Mouse (Mus musculus): Measurements from ENCODE around the gene Taf5l. TPM values are rescaled to one million over a fixed set of nuclear protein-coding genes. Genes with fewer than 3 reads are reported as not detected.

Taf5l gene
- polyA plus RNA-seq, 1 experiment from 2014 or later, result 18.6 TPM

- Histone ChIP-seq H3K36me3 (ENCODE audit: insufficient read depth, low read length) (peaks cover 11% of the 10 kb centered on the region; the same call in 1 of the 2 replicates), H3K4me2 (replicated peaks; ENCODE audit: low read depth, low read length) (peak overlapping the region; percentile 93), H3K4me3 (ENCODE audit: low read depth, low read length) (peak overlapping the region; percentile 90), H3K4me1 (ENCODE audit: insufficient read depth, low read depth, low read length) (peaks cover 8% of the 10 kb centered on the region; the same call in 1 of the 2 replicates), H3K9ac (replicated peaks; ENCODE audit: low read depth) (peak overlapping the region; percentile 60), H3K9me3 (ENCODE audit: low read length) (no peaks in the 10 kb centered on the region), H3K27ac (ENCODE audit: low read length) (peak overlapping the region; percentile 92), H3K27me3 (replicated peaks; ENCODE audit: insufficient read depth, low read length) (no peaks in the 10 kb centered on the region)
- DNase-seq (ENCODE audit: low spot score) (peak; percentile 85), ATAC-seq (peak; percentile 50)
- 28% methylated on average over 10 of the region's 10 CpGs for WGBS
- TF ChIP-seq EP300 (IDR thresholded peaks at IDR 0.05) (no peak), CTCF (IDR thresholded peaks at IDR 0.05) (peak; percentile 78)
These were observed 71.0 kb downstream of the Taf5l start for GRCm38 (mm10) chr8:123950077-123950802.

- WGBS, result 3% methylated on average over 10 of the region's 10 CpGs
- DNase-seq (ENCODE audit: low spot score) (no peak), ATAC-seq (peak; percentile 21)
- H3K27me3 ChIP-seq (replicated peaks; ENCODE audit: insufficient read depth, low read length), result no peaks in the 10 kb centered on the region
- H3K4me3 ChIP-seq (ENCODE audit: low read depth, low read length), result peak overlapping the region; percentile 90
- no peaks in the 10 kb centered on the region for H3K9me3 ChIP-seq (ENCODE audit: low read length)
- peaks cover 8% of the 10 kb centered on the region; the same call in 1 of the 2 replicates for H3K4me1 ChIP-seq (ENCODE audit: insufficient read depth, low read depth, low read length)
- H3K9ac ChIP-seq (replicated peaks; ENCODE audit: low read depth), result peak overlapping the region; percentile 60
- no peak for TF ChIP-seq CTCF (IDR thresholded peaks at IDR 0.05)
- no peak for TF ChIP-seq EP300 (IDR thresholded peaks at IDR 0.05)
- peaks cover 10% of the 10 kb centered on the region; the same call in 1 of the 2 replicates for H3K36me3 ChIP-seq (ENCODE audit: insufficient read depth, low read length)
- H3K27ac ChIP-seq (ENCODE audit: low read length), result peak overlapping the region; percentile 92
- H3K4me2 ChIP-seq (replicated peaks; ENCODE audit: low read depth, low read length), result peak overlapping the region; percentile 93
These were observed 71.6 kb downstream of the Taf5l start for GRCm38 (mm10) chr8:123949686-123949986.

GRCm38 (mm10) chr8:123948942-123949685, 72.1 kb downstream of the Taf5l start, which contains the start of gene Nup133:
TSS of gene Nup133 (minus strand) at chr8:123949265.
- TF ChIP-seq CTCF (IDR thresholded peaks at IDR 0.05), result no peak; the same call in 1 of the 2 replicates
- no peak for TF ChIP-seq EP300 (IDR thresholded peaks at IDR 0.05)
- DNase-seq (ENCODE audit: low spot score) (peak; percentile 99), ATAC-seq (peak; percentile 91)
- Histone ChIP-seq H3K9me3 (ENCODE audit: low read length) (no peaks in the 10 kb centered on the region), H3K36me3 (ENCODE audit: insufficient read depth, low read length) (peaks cover 6% of the 10 kb centered on the region; the same call in 1 of the 2 replicates), H3K27me3 (replicated peaks; ENCODE audit: insufficient read depth, low read length) (no peaks in the 10 kb centered on the region), H3K4me2 (replicated peaks; ENCODE audit: low read depth, low read length) (peak within 1 kb of the TSS; percentile 93), H3K4me1 (ENCODE audit: insufficient read depth, low read depth, low read length) (peaks cover 8% of the 10 kb centered on the region; the same call in 1 of the 2 replicates), H3K9ac (replicated peaks; ENCODE audit: low read depth) (peak within 1 kb of the TSS; percentile 60), H3K4me3 (ENCODE audit: low read depth, low read length) (peak within 1 kb of the TSS; percentile 90), H3K27ac (ENCODE audit: low read length) (peak within 1 kb of the TSS; percentile 92)
- 2% methylated on average over 58 of the region's 77 CpGs for WGBS

MicroRNAs encoded within 50 kb of the gene (microRNA counts, 519-probe panel; counts per million panel counts)
- not detected for microRNA mmu-miR-1967

Small RNA genes lying within 50 kb of the gene (microRNA-seq; reads per million reads assigned to microRNA genes)
- gene Mir1967, result not detected

Other genes with a start within 250 kb of the Taf5l start
- gene Rab4a, start 215.4 kb downstream of the Taf5l start, polyA plus RNA-seq (2015; fragmentation: Nextera tagmentation; extraction: Ambion mirVana), result 27.9 and 32.1 TPM in 2 replicates
- gene Ccsap, start 161.2 kb downstream of the Taf5l start, polyA plus RNA-seq (2015; fragmentation: Nextera tagmentation; extraction: Ambion mirVana), result 1.2 and 1.3 TPM in 2 replicates
- gene Acta1, start 126.6 kb downstream of the Taf5l start, polyA plus RNA-seq (2015; fragmentation: Nextera tagmentation; extraction: Ambion mirVana), result 12.6 and 18.0 TPM in 2 replicates
- 10.8 and 12.3 TPM in 2 replicates for gene Nup133, start 72.1 kb downstream of the Taf5l start, polyA plus RNA-seq (2015; fragmentation: Nextera tagmentation; extraction: Ambion mirVana)
- gene Abcb10, start 38.3 kb downstream of the Taf5l start, polyA plus RNA-seq (2015; fragmentation: Nextera tagmentation; extraction: Ambion mirVana), result 10.4 and 11.0 TPM in 2 replicates
- gene Urb2, start 111 bp upstream of the Taf5l start, polyA plus RNA-seq (2015; fragmentation: Nextera tagmentation; extraction: Ambion mirVana), result 0.88 and 1.1 TPM in 2 replicates
- gene Galnt2, start 210.0 kb upstream of the Taf5l start, polyA plus RNA-seq (2015; fragmentation: Nextera tagmentation; extraction: Ambion mirVana), result 54.3 and 66.2 TPM in 2 replicates